Mouse (Mus musculus): ENCODE measurements around the gene Nhlrc4.

The Nhlrc4 gene

GRCm38 (mm10) chr17:25944366-25945163, at the start of gene Nhlrc4, which contains the start of gene Pigq:
TSS of gene Nhlrc4 (minus strand) at chr17:25944961.
TSS of gene Pigq (minus strand) at chr17:25944936.
- DNase-seq (ENCODE audit: low read depth), result no peak

GRCm38 (mm10) chr17:25993489-25993888, 48.7 kb upstream of the Nhlrc4 start:
- DNase-seq (ENCODE audit: low read depth), result no peak

- no peak for DNase-seq (ENCODE audit: low read depth)
These were observed 47.5 kb upstream of the Nhlrc4 start for GRCm38 (mm10) chr17:25992274-25992673.

DNA sequence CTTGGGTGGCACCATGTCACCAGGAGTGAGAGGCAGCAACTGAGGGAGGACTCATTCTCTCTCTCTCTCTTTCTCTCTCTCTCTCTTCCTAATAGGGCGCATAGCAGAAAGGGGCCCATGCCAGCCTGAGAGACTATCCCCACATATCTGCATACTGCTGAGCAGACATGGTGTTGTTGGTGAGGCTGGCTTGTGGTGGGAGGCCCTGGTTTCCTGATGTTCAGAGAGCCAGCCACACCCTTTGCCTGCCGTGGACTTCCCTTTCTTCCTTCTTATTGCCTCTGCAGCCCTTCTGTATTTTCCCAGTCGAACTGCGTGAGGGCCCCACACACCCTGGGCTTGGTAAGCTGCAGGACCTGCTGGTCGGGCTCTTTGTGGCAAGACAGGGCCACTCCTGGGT, 45.6 kb upstream of the Nhlrc4 start:
- no peak for DNase-seq (ENCODE audit: low read depth)

- DNase-seq (ENCODE audit: low read depth), result peak; percentile 79
These were observed 40.8 kb upstream of the Nhlrc4 start, which contains the start of gene Capn15 for GRCm38 (mm10) chr17:25985306-25986294. TSS of gene Capn15 (minus strand) at chr17:25985796.

DNA sequence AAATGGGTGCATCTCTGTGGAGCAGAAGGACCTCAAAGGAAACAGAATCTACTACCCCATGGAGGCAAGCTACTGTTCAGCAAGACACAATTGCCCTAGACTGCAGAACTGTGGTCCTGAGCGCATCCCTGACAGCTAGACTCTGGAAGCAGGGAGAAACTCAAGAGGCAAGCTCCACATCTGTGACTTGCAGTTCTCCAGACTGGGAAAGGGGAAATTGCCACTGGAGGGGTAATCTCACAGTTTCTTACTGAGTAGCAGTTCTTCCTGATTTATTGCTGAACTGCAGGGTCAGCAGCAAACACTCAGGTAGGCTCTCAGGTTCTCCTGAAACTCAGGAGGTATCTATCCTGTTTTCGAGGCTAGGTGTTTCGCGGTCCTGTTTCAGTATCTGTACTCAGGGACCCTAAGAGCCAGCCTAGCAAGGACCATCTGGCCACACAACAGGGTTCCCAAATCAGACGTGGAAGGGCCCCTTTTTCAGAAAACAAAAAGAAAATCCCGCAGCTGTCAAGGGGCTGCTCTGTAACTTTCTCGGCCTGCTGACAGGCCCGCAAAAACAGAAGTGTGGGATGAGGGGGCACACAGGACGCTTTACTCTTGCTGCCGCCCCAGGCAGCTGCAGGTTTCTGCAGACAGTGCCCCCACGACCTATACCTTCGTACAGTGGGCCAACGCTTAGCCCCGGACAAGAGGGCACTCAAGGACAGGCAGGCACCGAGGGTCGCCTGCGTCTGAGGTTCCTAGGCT, 40.0 kb upstream of the Nhlrc4 start:
- DNase-seq (ENCODE audit: low read depth), result no peak

GRCm38 (mm10) chr17:25984066-25984465, 39.3 kb upstream of the Nhlrc4 start:
- DNase-seq (ENCODE audit: low read depth), result no peak

GRCm38 (mm10) chr17:25982913-25983312, 38.2 kb upstream of the Nhlrc4 start:
- DNase-seq (ENCODE audit: low read depth), result no peak

GRCm38 (mm10) chr17:25980854-25981253, 36.1 kb upstream of the Nhlrc4 start:
- DNase-seq (ENCODE audit: low read depth), result no peak

GRCm38 (mm10) chr17:25979829-25980738, 35.3 kb upstream of the Nhlrc4 start:
- DNase-seq (ENCODE audit: low read depth), result no peak

DNA sequence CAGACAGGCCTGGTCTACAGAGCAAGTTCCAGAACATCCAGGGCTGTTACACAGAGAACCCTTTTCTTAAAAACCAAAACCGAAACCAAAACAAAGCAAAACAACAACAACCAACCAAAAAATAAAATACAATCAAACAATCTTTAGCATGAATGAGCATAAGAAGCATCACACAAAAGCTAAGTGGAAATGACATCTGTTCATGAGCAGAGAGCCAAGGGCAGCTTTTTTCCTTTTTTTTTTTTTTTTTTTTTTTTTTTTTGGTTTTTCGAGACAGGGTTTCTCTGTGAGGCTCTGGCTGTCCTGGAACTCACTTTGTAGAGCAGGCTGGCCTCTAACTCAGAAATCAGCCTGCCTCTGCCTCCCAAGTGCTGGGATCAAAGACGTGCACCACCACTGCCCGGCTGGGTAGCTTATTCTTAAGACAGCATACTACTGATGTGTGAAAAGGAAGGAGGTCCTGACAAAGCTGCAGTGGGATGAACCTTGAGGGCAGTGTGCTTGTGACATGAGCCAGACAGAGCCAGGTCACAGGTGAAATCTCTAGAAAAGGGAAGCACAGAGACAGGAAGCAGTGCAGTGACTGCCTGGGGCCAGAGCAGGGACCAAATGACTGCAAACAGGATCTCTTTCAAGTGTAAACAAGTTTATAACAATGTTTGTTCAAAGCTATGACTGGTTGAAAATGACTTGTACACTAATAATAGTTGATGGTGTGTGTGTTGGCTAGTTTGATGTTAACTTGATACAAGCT, 26.4 kb upstream of the Nhlrc4 start:
- DNase-seq (ENCODE audit: low read depth), result no peak

- no peak for DNase-seq (ENCODE audit: low read depth)
These were observed 25.7 kb upstream of the Nhlrc4 start for GRCm38 (mm10) chr17:25970448-25970847.

GRCm38 (mm10) chr17:25968176-25968575, 23.4 kb upstream of the Nhlrc4 start:
- DNase-seq (ENCODE audit: low read depth), result no peak

- DNase-seq (ENCODE audit: low read depth), result no peak
These were observed 22.9 kb upstream of the Nhlrc4 start for GRCm38 (mm10) chr17:25967652-25968051.

- DNase-seq (ENCODE audit: low read depth), result no peak
These were observed 19.5 kb upstream of the Nhlrc4 start for GRCm38 (mm10) chr17:25964271-25964670.

- DNase-seq (ENCODE audit: low read depth), result no peak
These were observed 17.7 kb upstream of the Nhlrc4 start for GRCm38 (mm10) chr17:25962413-25962905.

DNA sequence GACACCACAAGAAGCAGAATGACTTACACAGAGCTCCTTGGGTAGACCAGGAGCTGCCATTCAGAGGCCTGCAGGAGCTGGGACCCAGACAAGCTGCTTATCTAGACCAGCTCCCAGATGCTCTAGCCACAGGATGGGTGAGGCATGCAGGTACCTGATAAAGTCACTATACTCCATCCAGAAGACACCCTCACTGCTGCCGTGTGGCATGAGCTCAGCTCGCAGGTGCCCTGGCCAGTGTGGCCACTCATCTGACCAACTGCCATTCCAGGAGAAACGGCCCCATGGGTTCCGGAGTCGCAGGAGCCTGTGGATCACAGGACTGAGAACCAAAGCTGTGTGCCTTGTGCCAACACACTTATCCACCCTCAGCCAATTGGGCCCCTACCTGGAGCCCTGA, 16.8 kb upstream of the Nhlrc4 start:
- no peak for DNase-seq (ENCODE audit: low read depth)

GRCm38 (mm10) chr17:25959630-25960467, 15.1 kb upstream of the Nhlrc4 start:
- DNase-seq (ENCODE audit: low read depth), result no peak

Measured in c-Kit-positive CD71-negative TER-119-negative erythroid progenitor cells, embryonic 14.5 days (primary cell).